Mouse (Mus musculus) heart, adult 2 months (tissue): ENCODE measurements around the gene Ssxb5.

Experiments used
- CTCF ChIP-seq: fragments of 200-600 bp; IDR thresholded peaks from 2 replicates; pipeline ENCODE4 v1.8.1; 2022; ENCODE audit warnings: antibody characterized with exemption, mild to moderate bottlenecking, moderate library complexity
- EP300 ChIP-seq: fragments of 200-500 bp; IDR thresholded peaks from 2 replicates; pipeline ENCODE4 v1.6.1; 2011; ENCODE audit warnings: low read depth, low read length, control low read depth; ENCODE audit not compliant: insufficient read depth
- POLR2A ChIP-seq: fragments of 200-500 bp; IDR thresholded peaks from 2 replicates; pipeline ENCODE4 v1.6.1; 2011; ENCODE audit warnings: mild to moderate bottlenecking, low read depth, low read length, control low read depth; ENCODE audit not compliant: insufficient read depth

DNA sequence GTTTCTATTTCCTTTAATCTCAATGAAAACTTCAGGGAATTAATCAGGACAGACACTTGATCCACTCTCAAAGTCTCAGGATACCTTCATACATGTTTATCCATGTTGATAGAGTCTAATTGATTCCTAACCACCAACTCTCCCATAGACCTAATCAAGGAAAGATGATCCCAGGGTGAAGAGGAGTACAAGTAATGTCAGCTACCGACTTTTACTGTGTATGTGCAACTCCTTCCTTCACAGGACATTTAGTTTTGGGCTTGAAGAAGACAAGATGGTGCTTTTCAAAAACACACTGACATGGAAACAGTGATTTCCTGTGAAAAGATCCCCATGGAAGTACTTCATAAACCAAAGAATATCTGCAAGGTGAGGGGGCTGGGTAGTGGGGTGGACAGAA lies 40.2 kb downstream of the Ssxb5 start, which contains the start of gene Gm6592:
- no peak for TF ChIP-seq CTCF
- no peak for TF ChIP-seq POLR2A
- TF ChIP-seq EP300, result no peak
